Mouse (Mus musculus): Measurements from ENCODE around the gene Deaf1. TPM values are rescaled to one million over a fixed set of nuclear protein-coding genes. Genes with fewer than 3 reads are reported as not detected.
"Not testable (repeated sequence)": the region's sequence is repeated elsewhere in the genome, so short reads cannot be mapped to it uniquely, and the experiment has no call there.

Gene Deaf1
- polyA plus RNA-seq, 1 experiment from 2014 or later: 34.3 TPM

DNA sequence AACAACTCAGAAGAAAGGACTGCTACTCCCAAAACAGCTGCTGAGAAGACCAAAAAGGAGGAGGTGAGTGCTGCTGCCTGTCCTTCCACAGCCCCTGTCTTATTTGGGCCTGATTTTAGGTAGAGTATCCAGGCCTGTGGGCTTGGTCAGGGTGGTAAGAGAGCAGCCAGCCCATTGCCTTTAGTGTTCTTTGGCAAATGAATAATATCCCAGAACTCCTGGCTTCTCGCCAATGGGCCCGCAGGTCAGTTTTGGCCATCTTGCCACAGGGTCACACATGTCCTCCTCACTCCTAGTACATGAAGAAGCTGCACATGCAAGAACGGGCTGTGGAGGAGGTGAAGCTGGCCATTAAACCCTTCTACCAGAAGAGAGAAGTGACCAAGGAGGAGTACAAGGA is 66.0 kb downstream of the Deaf1 start:
- Histone ChIP-seq H3K36me3 (peaks cover 80% of the 10 kb centered on the region), H3K27me3 (replicated peaks) (no peaks in the 10 kb centered on the region), H3K4me3 (no peak overlapping the region), H3K27ac (ENCODE audit: poor library complexity, severe bottlenecking) (no peak overlapping the region), H3K9me3 (replicated peaks) (no peaks in the 10 kb centered on the region), H3K4me2 (no peak overlapping the region), H3K4me1 (replicated peaks) (peaks cover 8% of the 10 kb centered on the region), H3K9ac (no peak overlapping the region)
- no peak for ATAC-seq (ENCODE audit: insufficient number of reproducible peaks, low FRiP score)
- WGBS: 92% methylated on average over 3 of the region's 3 CpGs

DNA sequence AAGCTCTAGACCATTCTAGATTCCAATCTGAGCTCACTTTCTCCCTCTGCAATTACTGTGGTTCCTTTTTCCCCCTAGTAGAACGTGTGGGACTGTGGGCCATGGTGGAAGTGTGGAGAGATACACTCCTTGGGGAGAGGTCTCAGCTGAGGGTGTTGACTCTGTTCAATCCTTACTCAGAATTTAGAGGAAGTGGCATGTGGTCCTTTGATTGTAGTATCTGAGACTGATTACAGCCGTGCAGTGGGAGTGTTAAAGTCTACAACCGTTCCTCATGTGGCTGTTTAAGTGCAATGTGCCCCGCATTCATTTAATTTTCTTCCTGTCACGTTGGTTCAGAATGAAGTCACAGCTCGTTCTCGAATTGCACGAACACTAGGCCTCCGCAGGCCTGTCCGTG is 71.3 kb downstream of the Deaf1 start:
- ATAC-seq (ENCODE audit: insufficient number of reproducible peaks, low FRiP score): no peak
- no peaks in the 10 kb centered on the region for H3K9me3 ChIP-seq (replicated peaks)
- no peak overlapping the region for H3K4me3 ChIP-seq
- H3K27me3 ChIP-seq (replicated peaks): no peaks in the 10 kb centered on the region
- no peak overlapping the region for H3K9ac ChIP-seq
- no peaks in the 10 kb centered on the region for H3K4me1 ChIP-seq (replicated peaks)
- WGBS: 82% methylated on average over 10 of the region's 10 CpGs
- no peak overlapping the region for H3K4me2 ChIP-seq
- H3K36me3 ChIP-seq: peaks cover 93% of the 10 kb centered on the region
- H3K27ac ChIP-seq (ENCODE audit: poor library complexity, severe bottlenecking): no peak overlapping the region

DNA sequence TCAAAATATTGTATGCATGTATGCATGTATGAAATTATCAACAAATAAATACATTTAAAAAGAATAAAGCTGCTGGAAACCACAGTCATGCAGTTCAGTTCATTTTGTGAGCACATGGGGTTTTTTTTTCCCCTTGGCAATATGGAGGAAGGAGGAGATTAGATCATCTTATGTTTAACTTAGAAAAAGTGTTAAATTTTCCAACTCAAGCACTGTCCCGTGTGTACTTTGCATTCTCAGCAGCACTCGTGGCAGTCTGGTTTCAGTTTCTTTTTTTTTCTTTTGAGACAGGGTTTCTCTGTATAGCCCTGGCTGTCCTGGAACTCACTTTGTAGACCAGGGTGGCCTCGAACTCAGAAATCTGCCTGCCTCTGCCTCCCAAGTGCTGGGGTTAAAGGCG is 77.0 kb downstream of the Deaf1 start:
- 86% methylated on average over 4 of the region's 4 CpGs for WGBS
- not testable (repeated sequence) for H3K9ac ChIP-seq

More for the DNA sequence above, 77.0 kb downstream of the Deaf1 start:
- not testable (repeated sequence) for ATAC-seq (ENCODE audit: insufficient number of reproducible peaks, low FRiP score); H3K4me2 ChIP-seq; H3K27ac ChIP-seq (ENCODE audit: poor library complexity, severe bottlenecking); H3K4me1 ChIP-seq (replicated peaks); H3K9me3 ChIP-seq (replicated peaks); H3K4me3 ChIP-seq; H3K27me3 ChIP-seq (replicated peaks)
- peaks cover 95% of the 10 kb centered on the region for H3K36me3 ChIP-seq

Other genes starting within 250 kb of the Deaf1 start
- 0.41 and 0.50 TPM in 2 replicates for gene Pkp3, start 249.5 kb downstream of the Deaf1 start, polyA plus RNA-seq (2016; fragmentation: Nextera tagmentation; extraction: Ambion mirVana)
- gene Sigirr, start 227.1 kb downstream of the Deaf1 start, polyA plus RNA-seq (2016; fragmentation: Nextera tagmentation; extraction: Ambion mirVana): 2.2 and 2.9 TPM in 2 replicates
- gene Ano9, start 209.9 kb downstream of the Deaf1 start, polyA plus RNA-seq (2016; fragmentation: Nextera tagmentation; extraction: Ambion mirVana): 0.09 and 0.30 TPM in 2 replicates
- 58.0 and 65.9 TPM in 2 replicates for gene Ptdss2, start 205.3 kb downstream of the Deaf1 start, polyA plus RNA-seq (2016; fragmentation: Nextera tagmentation; extraction: Ambion mirVana)
- 82.4 and 88.2 TPM in 2 replicates for gene Rnh1, start 154.8 kb downstream of the Deaf1 start, polyA plus RNA-seq (2016; fragmentation: Nextera tagmentation; extraction: Ambion mirVana)
- 74.1 and 78.2 TPM in 2 replicates for gene Hras, start 133.7 kb downstream of the Deaf1 start, polyA plus RNA-seq (2016; fragmentation: Nextera tagmentation; extraction: Ambion mirVana)
- 2.5 and 3.5 TPM in 2 replicates for gene Lrrc56, start 133.5 kb downstream of the Deaf1 start, polyA plus RNA-seq (2016; fragmentation: Nextera tagmentation; extraction: Ambion mirVana)
- 1.3 and 1.4 TPM in 2 replicates for gene Lmntd2, start 113.6 kb downstream of the Deaf1 start, polyA plus RNA-seq (2016; fragmentation: Nextera tagmentation; extraction: Ambion mirVana)
- gene Rassf7, start 111.8 kb downstream of the Deaf1 start, polyA plus RNA-seq (2016; fragmentation: Nextera tagmentation; extraction: Ambion mirVana): 12.9 and 16.2 TPM in 2 replicates
- 56.4 and 59.3 TPM in 2 replicates for gene Phrf1, start 98.9 kb downstream of the Deaf1 start, polyA plus RNA-seq (2016; fragmentation: Nextera tagmentation; extraction: Ambion mirVana)
- 1.1 and 1.7 TPM in 2 replicates for gene Irf7, start 61.2 kb downstream of the Deaf1 start, polyA plus RNA-seq (2016; fragmentation: Nextera tagmentation; extraction: Ambion mirVana)
- not detected in 2 replicates for gene Cdhr5, start 50.9 kb downstream of the Deaf1 start, polyA plus RNA-seq (2016; fragmentation: Nextera tagmentation; extraction: Ambion mirVana)
- gene Sct, start 48.6 kb downstream of the Deaf1 start, polyA plus RNA-seq (2016; fragmentation: Nextera tagmentation; extraction: Ambion mirVana): 0.64 TPM in 1 of 2 replicates, not detected in the other
- gene Drd4, start 35.7 kb downstream of the Deaf1 start, polyA plus RNA-seq (2016; fragmentation: Nextera tagmentation; extraction: Ambion mirVana): 0.06 and 0.15 TPM in 2 replicates
- gene Tmem80, start within 50 bp of the Deaf1 start, polyA plus RNA-seq (2016; fragmentation: Nextera tagmentation; extraction: Ambion mirVana): 37.4 and 40.1 TPM in 2 replicates
- 0.73 and 1.3 TPM in 2 replicates for gene Eps8l2, start 11.2 kb upstream of the Deaf1 start, polyA plus RNA-seq (2016; fragmentation: Nextera tagmentation; extraction: Ambion mirVana)
- 276 and 284 TPM in 2 replicates for gene Taldo1, start 64.5 kb upstream of the Deaf1 start, polyA plus RNA-seq (2016; fragmentation: Nextera tagmentation; extraction: Ambion mirVana)
- 25.5 and 26.7 TPM in 2 replicates for gene Gatd1, start 86.4 kb upstream of the Deaf1 start, polyA plus RNA-seq (2016; fragmentation: Nextera tagmentation; extraction: Ambion mirVana)
- gene Cend1, start 101.8 kb upstream of the Deaf1 start, polyA plus RNA-seq (2016; fragmentation: Nextera tagmentation; extraction: Ambion mirVana): 13.9 and 14.6 TPM in 2 replicates
- 19.3 and 20.7 TPM in 2 replicates for gene Slc25a22, start 110.2 kb upstream of the Deaf1 start, polyA plus RNA-seq (2016; fragmentation: Nextera tagmentation; extraction: Ambion mirVana)
- gene Pidd1, start 116.3 kb upstream of the Deaf1 start, polyA plus RNA-seq (2016; fragmentation: Nextera tagmentation; extraction: Ambion mirVana): 12.0 and 14.3 TPM in 2 replicates
- gene Rplp2, start 119.7 kb upstream of the Deaf1 start, polyA plus RNA-seq (2016; fragmentation: Nextera tagmentation; extraction: Ambion mirVana): 867 and 941 TPM in 2 replicates
- 42.3 and 43.3 TPM in 2 replicates for gene Pnpla2, start 127.5 kb upstream of the Deaf1 start, polyA plus RNA-seq (2016; fragmentation: Nextera tagmentation; extraction: Ambion mirVana)
- gene Cracr2b, start 133.4 kb upstream of the Deaf1 start, polyA plus RNA-seq (2016; fragmentation: Nextera tagmentation; extraction: Ambion mirVana): 16.6 and 17.5 TPM in 2 replicates
- gene Cd151, start 139.7 kb upstream of the Deaf1 start, polyA plus RNA-seq (2016; fragmentation: Nextera tagmentation; extraction: Ambion mirVana): 27.4 and 30.6 TPM in 2 replicates
- 60.7 and 64.7 TPM in 2 replicates for gene Polr2l, start 147.4 kb upstream of the Deaf1 start, polyA plus RNA-seq (2016; fragmentation: Nextera tagmentation; extraction: Ambion mirVana)
- 57.5 and 57.6 TPM in 2 replicates for gene Tspan4, start 147.6 kb upstream of the Deaf1 start, polyA plus RNA-seq (2016; fragmentation: Nextera tagmentation; extraction: Ambion mirVana)
- 35.9 and 38.6 TPM in 2 replicates for gene Chid1, start 212.2 kb upstream of the Deaf1 start, polyA plus RNA-seq (2016; fragmentation: Nextera tagmentation; extraction: Ambion mirVana)
- gene Ap2a2, start 234.5 kb upstream of the Deaf1 start, polyA plus RNA-seq (2016; fragmentation: Nextera tagmentation; extraction: Ambion mirVana): 70.2 and 70.7 TPM in 2 replicates